Mouse (Mus musculus) heart, embryonic 12.5 days (tissue): Measurements from ENCODE around the gene Prkca. TPM values are rescaled to one million over a fixed set of nuclear protein-coding genes. Genes with fewer than 3 reads are reported as not detected.

ENCODE experiments used
- ATAC-seq: fragments of 200-750 bp; cut with Nextera tagmentation; 2 replicates; pipeline ENCODE4 v1.8.0; 2017; ENCODE audit warnings: moderate TSS enrichment, moderate library complexity; ENCODE audit not compliant: insufficient number of reproducible peaks, low FRiP score
- H3K27ac ChIP-seq: fragments of 300-500 bp; sonication (generic); 2 replicates; pipeline ENCODE4 v1.5.1; 2016; ENCODE audit warnings: mild to moderate bottlenecking, moderate library complexity; ENCODE audit not compliant: poor library complexity, severe bottlenecking
- H3K27me3 ChIP-seq: fragments of 300-500 bp; sonication (generic); replicated peaks from 2 replicates; pipeline ENCODE4 v1.6.1; 2016; ENCODE audit warnings: mild to moderate bottlenecking, moderate library complexity
- H3K36me3 ChIP-seq: fragments of 300-500 bp; sonication (generic); 2 replicates; pipeline ENCODE4 v1.6.1; 2016; ENCODE audit warnings: mild to moderate bottlenecking, moderate library complexity
- H3K4me1 ChIP-seq: fragments of 300-500 bp; sonication (generic); replicated peaks from 2 replicates; pipeline ENCODE4 v1.6.1; 2016; ENCODE audit warnings: mild to moderate bottlenecking
- H3K4me2 ChIP-seq: fragments of 300-500 bp; sonication (generic); 2 replicates; pipeline ENCODE4 v1.6.1; 2016; ENCODE audit warnings: mild to moderate bottlenecking, moderate library complexity
- H3K4me3 ChIP-seq: fragments of 300-500 bp; sonication (generic); 2 replicates; pipeline ENCODE4 v1.5.1; 2016; ENCODE audit warnings: mild to moderate bottlenecking
- H3K9ac ChIP-seq: fragments of 300-500 bp; sonication (generic); 2 replicates; pipeline ENCODE4 v1.6.1; 2016; ENCODE audit warnings: mild to moderate bottlenecking, moderate library complexity
- H3K9me3 ChIP-seq: fragments of 300-500 bp; sonication (generic); replicated peaks from 2 replicates; pipeline ENCODE4 v1.6.1; 2016; ENCODE audit warnings: mild to moderate bottlenecking, moderate library complexity
- WGBS: fragments of 180-500 bp; shearing (Covaris S2); methylation state at CpG from one replicate; pipeline ENCODE4 v1.1.7; 2016; 5-methylcytosine and 5-hydroxymethylcytosine counted together
- polyA plus RNA-seq: library from polyadenylated mRNA; unstranded; fragments of >200 nt; fragmentation: Nextera tagmentation; extraction: Ambion mirVana; gene quantifications from 2 replicates; pipeline ENCODE4 v1.2.1, GENCODE M21; 2016

The Prkca gene
- polyA plus RNA-seq, 1 experiment from 2014 or later = 18.8 TPM

DNA sequence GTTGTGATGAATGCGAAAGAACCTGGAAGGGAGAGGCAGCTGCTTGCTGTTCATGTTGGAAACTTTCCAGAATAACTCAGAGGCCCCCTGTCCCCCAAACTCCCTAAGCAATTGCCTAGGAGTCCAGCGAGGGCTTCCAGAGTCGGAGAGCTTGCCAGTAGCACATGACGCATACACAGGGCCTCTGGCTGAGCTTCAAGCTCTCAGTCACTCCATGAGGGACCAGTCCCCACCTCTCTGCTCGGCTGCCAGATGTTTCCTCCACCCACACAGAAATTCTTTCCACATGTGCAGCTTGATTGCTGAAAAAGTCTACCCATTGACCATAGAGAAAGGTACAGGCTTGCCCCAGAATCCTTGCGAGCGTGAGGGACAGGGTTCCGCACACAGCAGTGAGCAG lies 128.3 kb downstream of the Prkca start:
- H3K9me3 ChIP-seq = no peaks in the 10 kb centered on the region
- no peaks in the 10 kb centered on the region for H3K27me3 ChIP-seq
- H3K4me2 ChIP-seq = peak overlapping the region; percentile 35; the same call in 1 of the 2 replicates
- no peak overlapping the region for H3K4me3 ChIP-seq
- peak overlapping the region; percentile 55; the same call in 1 of the 2 replicates for H3K27ac ChIP-seq
- peak; percentile 86 for ATAC-seq
- H3K36me3 ChIP-seq = no peaks in the 10 kb centered on the region
- H3K9ac ChIP-seq = no peak overlapping the region
- peaks cover 30% of the 10 kb centered on the region for H3K4me1 ChIP-seq
- WGBS = 35% methylated on average over 8 of the region's 8 CpGs

DNA sequence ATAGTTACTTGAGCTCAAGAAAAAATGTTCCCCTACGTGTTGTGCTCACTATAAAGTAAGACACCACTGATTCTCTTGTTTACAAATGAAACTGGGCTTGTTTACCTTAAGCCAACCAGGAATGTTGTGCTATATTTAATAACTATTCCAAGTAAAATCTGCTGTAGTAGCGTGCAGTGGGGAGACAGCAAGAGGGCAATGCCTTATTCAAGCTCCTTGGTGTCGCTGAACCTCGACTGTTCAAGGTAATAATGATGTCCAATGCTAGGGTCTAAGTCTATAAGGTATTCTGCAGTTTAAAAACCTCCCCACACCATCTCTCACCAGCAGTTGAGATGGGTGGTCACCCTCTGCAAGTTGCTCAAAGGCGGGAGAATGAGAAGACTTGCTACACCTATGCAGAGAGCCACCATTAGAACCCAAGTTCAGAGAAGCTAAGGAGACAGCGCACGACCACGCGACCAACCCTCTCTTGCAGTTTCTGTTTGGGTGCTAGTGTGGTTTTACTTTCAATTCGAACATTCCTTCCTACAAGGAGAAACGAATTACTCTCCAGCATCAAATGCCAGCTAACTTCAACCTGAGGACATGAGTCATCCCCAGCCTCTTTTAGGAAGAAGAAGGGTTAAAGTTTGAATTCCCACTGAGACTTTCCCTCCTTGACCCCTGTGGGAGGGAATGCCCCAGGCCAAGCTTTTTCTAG lies 129.1 kb downstream of the Prkca start:
- no peak for ATAC-seq
- H3K27me3 ChIP-seq = no peaks in the 10 kb centered on the region
- H3K36me3 ChIP-seq = no peaks in the 10 kb centered on the region
- WGBS = 88% methylated on average over 11 of the region's 11 CpGs
- no peaks in the 10 kb centered on the region for H3K9me3 ChIP-seq
- H3K27ac ChIP-seq = no peak overlapping the region
- H3K4me2 ChIP-seq = 0 out of 2 replicates have a peak overlapping the region, but pooled peaks have one; percentile 22
- no peak overlapping the region for H3K4me3 ChIP-seq
- peaks cover 30% of the 10 kb centered on the region for H3K4me1 ChIP-seq
- no peak overlapping the region for H3K9ac ChIP-seq

DNA sequence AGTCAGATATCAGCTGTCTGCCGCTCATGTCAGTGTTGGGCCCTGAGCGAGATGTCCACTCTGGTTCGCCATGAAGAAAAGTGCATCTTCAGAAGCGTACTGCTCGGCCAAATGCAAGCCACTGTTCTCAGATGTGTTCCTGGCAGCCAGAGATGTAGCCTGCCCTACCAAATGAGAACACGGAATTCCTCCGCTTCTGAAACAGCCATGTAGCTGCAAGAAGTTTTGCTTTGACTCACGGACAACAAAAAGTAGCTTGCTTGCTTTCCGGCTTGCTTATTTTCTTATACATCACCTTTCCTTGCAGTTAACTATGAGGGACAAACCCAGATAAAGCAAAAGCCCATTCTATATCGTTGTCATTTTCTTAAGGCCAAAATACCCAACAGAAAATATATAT lies 129.9 kb downstream of the Prkca start:
- H3K9ac ChIP-seq = no peak overlapping the region
- no peak overlapping the region for H3K27ac ChIP-seq
- peaks cover 30% of the 10 kb centered on the region for H3K4me1 ChIP-seq
- no peak overlapping the region for H3K4me3 ChIP-seq
- H3K9me3 ChIP-seq = no peaks in the 10 kb centered on the region
- ATAC-seq = no peak
- H3K27me3 ChIP-seq = no peaks in the 10 kb centered on the region
- 92% methylated on average over 10 of the region's 10 CpGs for WGBS
- H3K36me3 ChIP-seq = no peaks in the 10 kb centered on the region
- H3K4me2 ChIP-seq = no peak overlapping the region

DNA sequence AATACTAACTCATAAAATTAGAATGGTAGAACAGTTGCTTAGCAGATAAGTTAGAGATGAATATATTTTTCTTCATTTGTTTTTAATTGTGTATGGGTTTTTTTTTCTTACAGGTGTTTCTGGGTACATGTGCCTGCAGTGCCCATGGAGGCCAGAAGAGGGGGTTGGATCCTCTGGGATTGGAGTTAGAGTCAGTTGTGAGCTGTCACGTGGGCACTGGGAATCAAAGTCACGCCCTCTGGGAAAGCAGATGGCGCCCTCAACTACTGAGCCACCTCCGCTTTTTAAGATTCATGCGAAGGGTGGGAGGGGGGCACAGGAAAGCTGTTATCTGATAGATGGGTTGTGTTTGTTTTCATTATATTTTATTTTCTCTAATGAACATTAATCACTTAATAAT lies 131.1 kb downstream of the Prkca start:
- no peaks in the 10 kb centered on the region for H3K36me3 ChIP-seq
- no peaks in the 10 kb centered on the region for H3K27me3 ChIP-seq
- no peaks in the 10 kb centered on the region for H3K9me3 ChIP-seq
- 92% methylated on average over 5 of the region's 5 CpGs for WGBS
- H3K4me2 ChIP-seq = no peak overlapping the region
- no peak overlapping the region for H3K9ac ChIP-seq
- no peak overlapping the region for H3K27ac ChIP-seq
- no peak for ATAC-seq
- peaks cover 30% of the 10 kb centered on the region for H3K4me1 ChIP-seq
- no peak overlapping the region for H3K4me3 ChIP-seq

DNA sequence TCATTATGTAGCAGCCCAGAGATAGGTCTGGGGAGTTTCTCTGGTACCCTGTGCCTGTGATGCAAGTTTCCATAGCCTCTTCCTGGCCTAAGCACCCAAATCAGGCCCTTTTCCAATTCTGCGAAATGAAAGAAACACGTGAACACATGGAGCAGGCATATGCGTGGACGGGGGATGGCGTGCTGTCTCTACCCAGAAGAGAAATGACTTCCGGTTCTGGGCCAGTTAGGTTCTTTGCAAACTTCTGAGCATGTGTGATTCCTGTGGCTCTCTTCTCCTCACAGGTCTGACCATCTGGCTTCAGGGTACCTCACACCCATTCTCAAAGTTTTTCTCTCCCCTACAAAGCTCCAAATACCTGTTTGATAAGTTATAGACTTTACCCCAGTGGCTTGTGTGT lies 131.7 kb downstream of the Prkca start:
- Histone ChIP-seq H3K9ac (no peak overlapping the region), H3K27me3 (no peaks in the 10 kb centered on the region), H3K4me1 (peaks cover 30% of the 10 kb centered on the region), H3K4me2 (no peak overlapping the region), H3K4me3 (no peak overlapping the region), H3K27ac (no peak overlapping the region), H3K36me3 (no peaks in the 10 kb centered on the region), H3K9me3 (no peaks in the 10 kb centered on the region)
- 91% methylated on average over 6 of the region's 6 CpGs for WGBS
- no peak for ATAC-seq

DNA sequence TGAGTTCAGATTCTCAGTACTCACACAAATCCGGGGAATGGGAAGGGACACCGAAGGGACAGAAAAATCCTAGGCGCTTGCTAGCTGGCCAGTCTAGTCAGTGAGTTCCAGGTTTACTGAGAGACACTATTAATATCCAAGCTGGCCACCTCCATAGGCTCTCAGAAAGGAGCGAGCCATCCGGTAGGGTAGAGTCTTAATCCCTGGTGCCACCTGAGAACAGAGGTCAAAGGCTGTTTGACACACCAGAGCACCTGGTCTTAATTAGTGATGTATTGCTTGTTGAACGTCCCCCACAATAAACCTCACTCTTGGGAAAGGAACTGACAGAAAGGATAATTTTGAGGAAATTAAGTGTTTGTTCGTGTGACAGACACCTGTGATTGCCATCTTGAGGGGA lies 133.0 kb downstream of the Prkca start:
- no peak for ATAC-seq
- Histone ChIP-seq H3K9me3 (no peaks in the 10 kb centered on the region), H3K36me3 (no peaks in the 10 kb centered on the region), H3K27me3 (no peaks in the 10 kb centered on the region), H3K4me2 (no peak overlapping the region), H3K9ac (no peak overlapping the region), H3K27ac (no peak overlapping the region), H3K4me3 (no peak overlapping the region), H3K4me1 (peaks cover 23% of the 10 kb centered on the region)
- WGBS = 84% methylated on average over 7 of the region's 7 CpGs

DNA sequence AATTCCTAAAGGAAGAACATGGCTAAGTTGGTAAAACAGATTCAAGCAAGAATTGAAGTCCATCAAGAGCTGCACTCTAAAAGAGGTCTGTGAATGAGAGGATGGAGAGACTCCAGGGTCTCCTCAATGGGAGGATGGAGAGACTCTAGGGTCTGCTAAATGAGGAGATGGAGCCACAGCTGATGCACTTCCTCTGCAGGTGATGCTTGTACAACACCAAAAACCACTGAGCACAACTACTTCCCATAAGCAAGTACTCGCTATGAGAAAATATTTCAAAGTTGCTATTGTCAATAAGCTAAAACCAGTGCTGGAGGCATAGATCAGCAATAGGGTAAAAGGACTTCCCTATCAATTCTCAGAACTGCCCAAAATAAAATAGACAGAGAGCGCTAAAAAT lies 137.1 kb downstream of the Prkca start:
- no peak for ATAC-seq
- WGBS = 94% methylated on average over 2 of the region's 2 CpGs
- H3K36me3 ChIP-seq = no peaks in the 10 kb centered on the region

DNA sequence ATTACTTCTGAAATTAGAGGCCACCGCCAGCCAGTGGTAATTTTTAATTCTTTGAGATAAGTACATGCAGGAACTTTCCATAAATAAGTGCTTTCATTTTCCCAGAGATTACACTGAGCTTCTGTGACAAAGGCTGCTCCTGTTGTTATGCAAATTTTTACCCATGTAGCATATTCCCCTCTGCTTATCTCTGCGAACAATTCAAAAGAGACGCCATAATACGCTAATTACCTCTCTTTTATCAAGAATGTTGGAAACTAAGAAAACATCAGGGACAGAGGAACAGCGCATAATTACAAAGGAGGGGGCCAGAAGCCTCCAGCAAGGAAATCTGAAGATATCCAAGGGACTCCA lies 138.9 kb downstream of the Prkca start:
- H3K27me3 ChIP-seq = no peaks in the 10 kb centered on the region
- ATAC-seq = no peak
- H3K9ac ChIP-seq = no peak overlapping the region
- H3K27ac ChIP-seq = no peak overlapping the region
- no peaks in the 10 kb centered on the region for H3K9me3 ChIP-seq
- H3K36me3 ChIP-seq = no peaks in the 10 kb centered on the region
- H3K4me1 ChIP-seq = peaks cover 21% of the 10 kb centered on the region
- WGBS = 55% methylated on average over 5 of the region's 5 CpGs
- H3K4me3 ChIP-seq = no peak overlapping the region
- no peak overlapping the region for H3K4me2 ChIP-seq

More for the DNA sequence above, 137.1 kb downstream of the Prkca start:
- H3K4me3 ChIP-seq = no peak overlapping the region
- H3K27ac ChIP-seq = no peak overlapping the region
- H3K4me2 ChIP-seq = no peak overlapping the region
- no peak overlapping the region for H3K9ac ChIP-seq
- no peaks in the 10 kb centered on the region for H3K9me3 ChIP-seq
- peaks cover 21% of the 10 kb centered on the region for H3K4me1 ChIP-seq
- no peaks in the 10 kb centered on the region for H3K27me3 ChIP-seq

DNA sequence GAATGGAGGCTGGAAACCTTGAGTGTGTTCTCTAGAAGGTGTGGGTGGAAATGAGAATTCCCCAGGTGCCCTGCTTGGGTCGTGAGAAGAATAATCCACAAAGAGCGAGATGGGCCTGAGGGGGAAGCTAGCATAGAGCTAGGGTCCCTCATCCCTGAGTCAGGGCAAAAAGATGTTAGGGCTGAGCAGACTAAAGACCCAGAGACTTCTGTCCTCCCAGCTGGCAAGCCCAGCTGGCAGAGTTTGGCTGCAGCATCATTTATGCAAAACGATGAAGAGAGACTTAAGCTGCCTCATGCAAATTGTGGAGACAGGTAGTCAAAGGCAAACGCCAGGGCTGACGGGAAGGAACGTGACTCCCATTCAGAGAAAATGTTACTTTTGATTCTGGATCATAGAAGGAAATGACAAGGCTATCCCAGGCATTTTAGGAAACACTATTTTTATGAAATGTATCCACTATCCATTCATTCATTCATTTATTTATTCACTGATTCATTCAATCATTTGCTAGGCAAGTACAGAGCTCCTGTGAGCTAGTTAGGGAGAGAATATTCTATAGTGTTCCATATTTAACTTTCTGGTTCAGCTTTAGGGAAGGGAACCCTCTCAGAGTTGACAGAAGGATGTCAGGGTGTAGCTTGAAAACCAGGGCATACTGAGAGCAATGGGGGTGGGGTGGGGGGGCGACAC lies 139.4 kb downstream of the Prkca start:
- no peak overlapping the region for H3K9ac ChIP-seq
- H3K27me3 ChIP-seq = no peaks in the 10 kb centered on the region
- WGBS = 76% methylated on average over 7 of the region's 7 CpGs
- H3K4me3 ChIP-seq = no peak overlapping the region
- H3K36me3 ChIP-seq = no peaks in the 10 kb centered on the region
- ATAC-seq = no peak
- no peak overlapping the region for H3K4me2 ChIP-seq
- peaks cover 21% of the 10 kb centered on the region for H3K4me1 ChIP-seq
- peak overlapping the region; percentile 26; the same call in 1 of the 2 replicates for H3K27ac ChIP-seq
- no peaks in the 10 kb centered on the region for H3K9me3 ChIP-seq

DNA sequence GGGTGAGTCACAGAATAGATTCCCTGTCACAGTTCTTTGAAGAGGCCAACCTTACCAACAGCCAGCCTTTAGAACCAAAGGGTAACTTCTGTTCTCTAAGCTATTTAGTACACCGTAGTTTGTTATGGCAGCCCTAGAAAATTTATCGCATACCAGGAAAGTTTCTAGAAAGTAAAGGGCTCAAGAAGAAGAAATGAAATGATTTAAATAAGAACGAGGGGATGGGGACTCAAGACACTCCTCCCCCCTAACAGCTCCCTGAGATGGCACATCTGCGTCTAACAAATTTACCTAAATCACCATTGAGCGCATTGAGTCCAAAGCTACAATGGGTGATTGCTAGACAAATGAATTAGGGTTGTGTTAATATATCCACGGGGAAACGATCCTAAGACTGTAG lies 140.9 kb downstream of the Prkca start:
- Histone ChIP-seq H3K4me3 (no peak overlapping the region), H3K4me2 (no peak overlapping the region), H3K9me3 (no peaks in the 10 kb centered on the region), H3K4me1 (peaks cover 27% of the 10 kb centered on the region), H3K27me3 (no peaks in the 10 kb centered on the region), H3K9ac (no peak overlapping the region), H3K27ac (no peak overlapping the region), H3K36me3 (no peaks in the 10 kb centered on the region)
- ATAC-seq = no peak
- WGBS = 92% methylated on average over 7 of the region's 7 CpGs

DNA sequence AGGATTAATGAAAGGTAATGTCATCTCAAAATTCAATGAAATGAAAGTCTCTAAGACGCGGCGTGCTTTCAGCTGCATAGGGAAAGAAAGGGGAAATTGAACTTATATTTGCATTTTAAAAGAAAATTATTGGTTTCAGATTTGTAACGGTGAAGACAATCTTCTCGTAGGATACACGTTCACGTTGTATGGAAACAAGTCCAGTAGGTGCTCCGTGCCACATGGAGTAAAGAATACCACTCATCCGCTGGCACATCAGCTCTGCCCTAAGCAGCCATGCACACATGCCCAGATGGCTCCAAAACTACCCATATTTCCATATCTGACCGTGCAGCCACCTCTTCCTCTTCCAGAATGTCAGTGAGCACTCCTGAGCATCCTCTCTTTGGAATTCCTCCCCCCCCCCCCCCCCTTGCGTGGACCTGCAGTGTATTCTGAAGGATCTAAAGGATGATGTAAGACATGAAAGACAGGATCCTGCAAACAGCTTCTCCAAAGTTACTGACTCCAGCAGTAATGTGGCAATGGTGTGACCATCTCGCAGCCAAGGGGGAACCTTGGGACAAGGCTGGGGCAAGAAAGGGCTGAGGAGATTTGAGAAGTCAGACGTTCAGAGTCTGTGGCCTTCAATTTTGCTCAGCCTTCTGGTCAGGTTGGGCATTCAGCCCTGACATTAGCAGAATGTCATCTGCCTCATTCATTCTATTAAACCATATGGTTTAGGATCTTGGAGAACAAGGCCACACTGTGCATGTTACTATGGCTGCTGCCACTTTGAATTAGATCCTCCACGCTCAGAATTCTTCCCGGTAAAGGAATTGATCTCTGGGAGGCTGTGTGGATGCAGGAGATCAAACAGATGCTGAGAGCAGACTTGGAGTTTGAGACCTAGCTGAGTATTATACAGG lies 142.8 kb downstream of the Prkca start:
- Histone ChIP-seq H3K36me3 (no peaks in the 10 kb centered on the region), H3K9ac (no peak overlapping the region), H3K9me3 (no peaks in the 10 kb centered on the region), H3K4me1 (peaks cover 35% of the 10 kb centered on the region), H3K27me3 (no peaks in the 10 kb centered on the region), H3K4me3 (no peak overlapping the region), H3K27ac (no peak overlapping the region), H3K4me2 (no peak overlapping the region)
- no peak for ATAC-seq
- WGBS = 91% methylated on average over 15 of the region's 15 CpGs
